In the genomic region with DNA sequence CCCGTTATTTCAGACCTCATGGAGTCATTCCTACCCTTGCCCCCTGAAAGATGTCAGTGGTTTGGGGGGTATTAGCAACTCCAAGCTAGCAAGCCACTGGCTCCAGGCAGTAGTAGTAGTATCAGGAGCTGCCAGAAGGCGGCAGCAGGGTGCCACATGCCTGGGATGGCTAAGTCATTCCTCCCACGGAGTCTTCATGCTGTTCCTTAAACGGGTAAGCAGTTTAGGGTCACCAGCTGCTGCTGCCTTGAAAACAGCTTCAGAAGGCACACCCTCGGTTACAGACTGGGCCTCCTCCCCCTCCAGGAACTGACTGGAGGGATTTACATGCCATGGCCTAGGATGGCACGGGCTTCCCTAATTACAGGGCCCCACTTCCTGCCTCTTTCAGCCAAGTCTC, we compare ENCODE assay signal across 8 mouse cellular contexts. TPM values are rescaled to one million over a fixed set of nuclear protein-coding genes. Genes with fewer than 3 reads are reported as not detected.
DNase-seq lines count a peak whose midpoint lies in the region; ATAC-seq lines count a peak whose summit lies in the region.

No protein-coding gene starts in this region.

- no peak overlapping the region for H3K4me2 ChIP-seq in hindbrain, embryonic 13.5 days
- H3K4me2 ChIP-seq in limb, embryonic 13.5 days (replicated peaks), result peak overlapping the region; percentile 17
- H3K4me2 ChIP-seq in midbrain, embryonic 14.5 days (ENCODE audit: low read length), result no peak overlapping the region

- H3K36me3 ChIP-seq in hindbrain, embryonic 10.5 days, result peaks cover 27% of the 10 kb centered on the region
- peaks cover 29% of the 10 kb centered on the region for H3K36me3 ChIP-seq in hindbrain, embryonic 13.5 days
- peaks cover 26% of the 10 kb centered on the region for H3K36me3 ChIP-seq in limb, embryonic 13.5 days
- peaks cover 23% of the 10 kb centered on the region for H3K36me3 ChIP-seq in midbrain, embryonic 14.5 days (ENCODE audit: control insufficient read depth, insufficient read depth, low read length)

- ATAC-seq in hindbrain, embryonic 13.5 days (ENCODE audit: low FRiP score), result no peak
- 0 out of 2 replicates have a peak, but pooled peaks have one; percentile 21 for ATAC-seq in limb, embryonic 13.5 days (ENCODE audit: low FRiP score, low read depth)
- 0 out of 2 replicates have a peak, but pooled peaks have one; percentile 38 for ATAC-seq in midbrain, embryonic 14.5 days (ENCODE audit: low FRiP score, low TSS enrichment)

- H3K4me1 ChIP-seq in hindbrain, embryonic 10.5 days (replicated peaks), result peaks cover 23% of the 10 kb centered on the region
- H3K4me1 ChIP-seq in hindbrain, embryonic 13.5 days (replicated peaks), result peaks cover 26% of the 10 kb centered on the region
- H3K4me1 ChIP-seq in limb, embryonic 13.5 days, result peaks cover 32% of the 10 kb centered on the region
- H3K4me1 ChIP-seq in midbrain, embryonic 14.5 days (ENCODE audit: control insufficient read depth, insufficient read depth, low read length), result no peaks in the 10 kb centered on the region

- H3K9ac ChIP-seq in hindbrain, embryonic 13.5 days, result no peak overlapping the region
- H3K9ac ChIP-seq in limb, embryonic 13.5 days, result 0 out of 2 replicates have a peak overlapping the region, but pooled peaks have one; percentile 5
- no peak overlapping the region; the same call in 1 of the 2 replicates for H3K9ac ChIP-seq in midbrain, embryonic 14.5 days (replicated peaks; ENCODE audit: low read length)

- H3K4me3 ChIP-seq in hindbrain, embryonic 10.5 days, result no peak overlapping the region
- no peak overlapping the region for H3K4me3 ChIP-seq in hindbrain, embryonic 13.5 days
- no peak overlapping the region for H3K4me3 ChIP-seq in limb, embryonic 13.5 days
- no peak overlapping the region for H3K4me3 ChIP-seq in midbrain, embryonic 14.5 days (replicated peaks; ENCODE audit: low read depth, low read length)

- H3K27ac ChIP-seq in hindbrain, embryonic 10.5 days, result peak overlapping the region; percentile 68
- H3K27ac ChIP-seq in hindbrain, embryonic 13.5 days, result no peak overlapping the region
- peak overlapping the region; percentile 16; the same call in 1 of the 2 replicates for H3K27ac ChIP-seq in limb, embryonic 13.5 days
- H3K27ac ChIP-seq in midbrain, embryonic 14.5 days (replicated peaks; ENCODE audit: low read depth, low read length), result no peak overlapping the region

- H3K9me3 ChIP-seq in hindbrain, embryonic 10.5 days, result no peaks in the 10 kb centered on the region
- H3K9me3 ChIP-seq in hindbrain, embryonic 13.5 days, result no peaks in the 10 kb centered on the region
- H3K9me3 ChIP-seq in limb, embryonic 13.5 days, result no peaks in the 10 kb centered on the region
- no peaks in the 10 kb centered on the region for H3K9me3 ChIP-seq in midbrain, embryonic 14.5 days (ENCODE audit: control insufficient read depth, low read length)

- WGBS in hindbrain, embryonic 10.5 days, result 13% methylated on average over 6 of the region's 6 CpGs
- 17% methylated on average over 6 of the region's 6 CpGs for WGBS in hindbrain, embryonic 13.5 days
- WGBS in limb, embryonic 13.5 days, result 4% methylated on average over 6 of the region's 6 CpGs
- WGBS in midbrain, embryonic 14.5 days, result 14% methylated on average over 6 of the region's 6 CpGs

- peak; percentile 74 for DNase-seq in hindbrain, embryonic 10.5 days (ENCODE audit: low spot score)
- DNase-seq in embryo, embryonic 9.5 days (ENCODE audit: extremely low spot score), result peak; percentile 74
- DNase-seq in gastrocnemius, postnatal 4 days (ENCODE audit: low spot score in 2 of 2), result peak; percentile 69 to 80
- DNase-seq in kidney, adult 9 months, result peak; percentile 90
- peak; percentile 87 for DNase-seq in midbrain, embryonic 14.5 days
- DNase-seq in spleen, adult 12 weeks (ENCODE audit: low spot score), result peak; percentile 52

- peaks cover 2% of the 10 kb centered on the region; the same call in 1 of the 2 replicates for H3K27me3 ChIP-seq in hindbrain, embryonic 10.5 days (ENCODE audit: insufficient read depth, poor library complexity, severe bottlenecking)
- no peaks in the 10 kb centered on the region for H3K27me3 ChIP-seq in hindbrain, embryonic 13.5 days
- H3K27me3 ChIP-seq in limb, embryonic 13.5 days, result no peaks in the 10 kb centered on the region
- H3K27me3 ChIP-seq in midbrain, embryonic 14.5 days (ENCODE audit: control insufficient read depth, insufficient read depth, low read length), result no peaks in the 10 kb centered on the region

RNA-seq across cellular contexts. Expression of a gene that starts 13.0 kb away (rescaled TPM):
- 0.20 and 0.65 TPM in 2 replicates for polyA plus RNA-seq in hindbrain, embryonic 10.5 days (2016; fragmentation: Nextera tagmentation; extraction: Ambion mirVana)
- 0.18 and 0.19 TPM in 2 replicates for polyA plus RNA-seq in hindbrain, embryonic 13.5 days (2015; fragmentation: Nextera tagmentation; extraction: Ambion mirVana)
- total RNA-seq in gastrocnemius, postnatal 4 days (2021), result 1 to 10 TPM; 3.0 to 3.9 TPM
- 0.41 and 0.46 TPM in 2 replicates for polyA plus RNA-seq in limb, embryonic 13.5 days (2015; fragmentation: Nextera tagmentation; extraction: Ambion mirVana)
- polyA plus RNA-seq in midbrain, embryonic 14.5 days (2014; fragmentation: Nextera tagmentation; extraction: Ambion mirVana), result 0.22 and 0.46 TPM in 2 replicates

RNA-seq across cellular contexts. Expression of a gene that starts 29.7 kb away (rescaled TPM):
- 85.1 and 92.8 TPM in 2 replicates for polyA plus RNA-seq in hindbrain, embryonic 10.5 days (2016; fragmentation: Nextera tagmentation; extraction: Ambion mirVana)
- polyA plus RNA-seq in hindbrain, embryonic 13.5 days (2015; fragmentation: Nextera tagmentation; extraction: Ambion mirVana), result 162 and 174 TPM in 2 replicates
- total RNA-seq in gastrocnemius, postnatal 4 days (2021), result 10 to 100 TPM; 20.7 to 26.3 TPM
- 67.8 and 69.8 TPM in 2 replicates for polyA plus RNA-seq in limb, embryonic 13.5 days (2015; fragmentation: Nextera tagmentation; extraction: Ambion mirVana)
- 171 and 183 TPM in 2 replicates for polyA plus RNA-seq in midbrain, embryonic 14.5 days (2014; fragmentation: Nextera tagmentation; extraction: Ambion mirVana)

RNA-seq across cellular contexts. Expression of a gene that starts 48.2 kb away (rescaled TPM):
- polyA plus RNA-seq in hindbrain, embryonic 10.5 days (2016; fragmentation: Nextera tagmentation; extraction: Ambion mirVana), result 29.2 and 30.7 TPM in 2 replicates
- polyA plus RNA-seq in hindbrain, embryonic 13.5 days (2015; fragmentation: Nextera tagmentation; extraction: Ambion mirVana), result 23.7 and 24.3 TPM in 2 replicates
- 10 to 100 TPM; 12.2 to 12.4 TPM for total RNA-seq in gastrocnemius, postnatal 4 days (2021)
- polyA plus RNA-seq in limb, embryonic 13.5 days (2015; fragmentation: Nextera tagmentation; extraction: Ambion mirVana), result 32.6 and 33.0 TPM in 2 replicates
- 27.7 and 31.2 TPM in 2 replicates for polyA plus RNA-seq in midbrain, embryonic 14.5 days (2014; fragmentation: Nextera tagmentation; extraction: Ambion mirVana)

RNA-seq across cellular contexts. Expression of a gene that starts 49.1 kb away (rescaled TPM):
- 0.36 and 0.92 TPM in 2 replicates for polyA plus RNA-seq in hindbrain, embryonic 10.5 days (2016; fragmentation: Nextera tagmentation; extraction: Ambion mirVana)
- 0.79 and 1.8 TPM in 2 replicates for polyA plus RNA-seq in hindbrain, embryonic 13.5 days (2015; fragmentation: Nextera tagmentation; extraction: Ambion mirVana)
- total RNA-seq in gastrocnemius, postnatal 4 days (2021), result not detected
- polyA plus RNA-seq in limb, embryonic 13.5 days (2015; fragmentation: Nextera tagmentation; extraction: Ambion mirVana), result not detected in 2 replicates
- 0.92 and 1.0 TPM in 2 replicates for polyA plus RNA-seq in midbrain, embryonic 14.5 days (2014; fragmentation: Nextera tagmentation; extraction: Ambion mirVana)

Comparison
In these comparisons a context has a peak if more than half of its experiments do, and no peak if none do; other contexts are left out.
1. H3K27ac ChIP-seq: peak in hindbrain, embryonic 10.5 days (single experiment) and limb, embryonic 13.5 days (single experiment); none in hindbrain, embryonic 13.5 days (single experiment) and midbrain, embryonic 14.5 days (single experiment).
2. Peak in every context shown above with its lines, with median percentiles within 50 percentile points of each other: DNase-seq.